Mouse (Mus musculus) intestine, embryonic 14.5 days (tissue): ENCODE results near the gene Inip. TPM values are rescaled to one million over a fixed set of nuclear protein-coding genes. Genes with fewer than 3 reads are reported as not detected.

Source experiments
- ATAC-seq: fragments of 200-750 bp; cut with Nextera tagmentation; replicated peaks from 2 replicates; pipeline ENCODE4 v1.8.0; 2017; ENCODE audit warnings: low read depth, moderate number of reproducible peaks, moderate TSS enrichment, moderate library complexity; ENCODE audit not compliant: low FRiP score, low TSS enrichment
- DNase-seq: peaks from one replicate; pipeline ENCODE4 v3.0.0-alpha.2; 2018; ENCODE audit warnings: low spot score
- H3K27ac ChIP-seq: fragments of 300-500 bp; sonication (generic); 2 replicates; pipeline ENCODE4 v1.5.1; 2014; ENCODE audit warnings: low read depth, mild to moderate bottlenecking, control low read depth
- H3K27me3 ChIP-seq: fragments of 300-500 bp; sonication (generic); replicated peaks from 2 replicates; pipeline ENCODE4 v1.6.1; 2014; ENCODE audit warnings: low read length, control low read depth; ENCODE audit not compliant: control insufficient read depth, insufficient read depth
- H3K36me3 ChIP-seq: fragments of 300-500 bp; sonication (generic); 2 replicates; pipeline ENCODE4 v1.6.1; 2014; ENCODE audit warnings: low read length, control low read depth; ENCODE audit not compliant: control insufficient read depth, insufficient read depth
- H3K4me1 ChIP-seq: fragments of 300-500 bp; sonication (generic); replicated peaks from 2 replicates; pipeline ENCODE4 v1.6.1; 2014; ENCODE audit warnings: low read length, control low read depth, mixed read lengths; ENCODE audit not compliant: control insufficient read depth, insufficient read depth
- H3K4me2 ChIP-seq: fragments of 300-500 bp; sonication (generic); 2 replicates; pipeline ENCODE4 v1.6.1; 2014; ENCODE audit warnings: low read length
- H3K4me3 ChIP-seq: fragments of 300-500 bp; sonication (generic); 2 replicates; pipeline ENCODE4 v1.5.1; 2014; ENCODE audit warnings: low read depth, low read length, control low read depth, mixed read lengths
- H3K9ac ChIP-seq: fragments of 300-500 bp; sonication (generic); 2 replicates; pipeline ENCODE4 v1.6.1; 2014; ENCODE audit warnings: mild to moderate bottlenecking, low read length
- H3K9me3 ChIP-seq: fragments of 300-500 bp; sonication (generic); 2 replicates; pipeline ENCODE4 v1.6.1; 2016; ENCODE audit warnings: low read length, control low read depth; ENCODE audit not compliant: control insufficient read depth
- WGBS: fragments of 180-500 bp; shearing (Covaris S2); extraction: QIAGEN DNeasy Blood & Tissue Kit; methylation state at CpG from one replicate; pipeline ENCODE4 v1.1.7; 2014; 5-methylcytosine and 5-hydroxymethylcytosine counted together
- polyA plus RNA-seq: library from polyadenylated mRNA; unstranded; fragments of >200 nt; fragmentation: Nextera tagmentation; extraction: Ambion mirVana; gene quantifications from 2 replicates; pipeline ENCODE4 v1.2.1, GENCODE M21; 2014

Inip gene
- polyA plus RNA-seq, 1 experiment from 2014 or later, result 55.1 TPM

- Histone ChIP-seq H3K4me3 (peak overlapping the region; percentile 87), H3K27ac (peak overlapping the region; percentile 38; the same call in 1 of the 2 replicates), H3K9me3 (no peaks in the 10 kb centered on the region), H3K4me1 (peaks cover 8% of the 10 kb centered on the region; the same call in 1 of the 2 replicates), H3K36me3 (no peaks in the 10 kb centered on the region), H3K27me3 (no peaks in the 10 kb centered on the region), H3K9ac (peak overlapping the region; percentile 72), H3K4me2 (peak overlapping the region; percentile 97)
- peak; percentile 76 for DNase-seq
- peak; percentile 75 for ATAC-seq
- WGBS, result under 1% methylated on average over 49 of the region's 58 CpGs
Observed at GRCm38 (mm10) chr4:59805968-59806878, 4.8 kb upstream of the Inip start.

DNA sequence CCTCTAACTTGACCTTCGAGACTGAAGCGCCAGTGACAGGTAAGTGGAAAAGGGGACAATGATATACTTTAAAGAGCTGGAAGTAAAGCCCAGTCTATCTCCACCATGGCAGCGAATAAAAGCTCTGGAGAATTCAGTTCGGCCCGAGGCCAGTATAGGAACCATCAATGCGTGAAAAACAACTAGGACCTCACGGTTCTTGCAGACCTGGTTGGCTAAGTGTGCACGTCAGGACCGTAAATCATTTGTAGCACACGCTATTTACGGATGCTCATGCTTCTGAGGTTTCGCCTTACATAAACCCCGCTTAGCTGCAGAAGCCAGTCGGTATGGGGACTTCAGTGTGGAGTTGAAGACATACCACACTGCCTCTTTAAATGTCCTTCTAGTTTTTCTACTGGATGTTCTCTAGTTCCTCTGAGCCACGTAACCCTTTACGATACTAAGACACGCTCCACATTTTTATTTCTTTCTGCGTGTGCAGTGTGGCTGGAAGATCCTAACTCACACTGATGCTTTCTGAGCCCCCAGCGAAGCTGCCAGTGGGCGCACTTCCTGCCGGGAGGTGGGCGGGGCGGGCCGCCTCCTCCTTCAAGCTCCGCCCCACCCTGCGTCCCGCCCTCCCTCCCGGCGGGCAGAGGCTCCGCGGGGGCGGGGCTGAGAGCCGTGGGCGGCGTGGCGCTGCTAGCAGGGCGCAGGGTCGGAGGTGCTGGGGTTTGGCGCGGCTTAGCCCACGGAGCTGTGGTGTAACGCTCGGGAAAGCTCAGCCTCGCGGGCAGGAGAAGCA lies 4.0 kb upstream of the Inip start, which contains the start of gene Snx30:
Snx30 (plus strand) TSS at position 660 of the 787 bp plus-strand sequence.
- no peaks in the 10 kb centered on the region for H3K9me3 ChIP-seq
- peaks cover 8% of the 10 kb centered on the region; the same call in 1 of the 2 replicates for H3K4me1 ChIP-seq
- H3K27me3 ChIP-seq, result no peaks in the 10 kb centered on the region
- WGBS, result 3% methylated on average over 45 of the region's 45 CpGs
- peak within 1 kb of the TSS; percentile 87 for H3K4me3 ChIP-seq
- peak within 1 kb of the TSS; percentile 72 for H3K9ac ChIP-seq
- H3K36me3 ChIP-seq, result no peaks in the 10 kb centered on the region
- peak within 1 kb of the TSS; percentile 38; the same call in 1 of the 2 replicates for H3K27ac ChIP-seq
- peak; percentile 94 for ATAC-seq
- H3K4me2 ChIP-seq, result peak within 1 kb of the TSS; percentile 97
- DNase-seq, result peak; percentile 90

DNA sequence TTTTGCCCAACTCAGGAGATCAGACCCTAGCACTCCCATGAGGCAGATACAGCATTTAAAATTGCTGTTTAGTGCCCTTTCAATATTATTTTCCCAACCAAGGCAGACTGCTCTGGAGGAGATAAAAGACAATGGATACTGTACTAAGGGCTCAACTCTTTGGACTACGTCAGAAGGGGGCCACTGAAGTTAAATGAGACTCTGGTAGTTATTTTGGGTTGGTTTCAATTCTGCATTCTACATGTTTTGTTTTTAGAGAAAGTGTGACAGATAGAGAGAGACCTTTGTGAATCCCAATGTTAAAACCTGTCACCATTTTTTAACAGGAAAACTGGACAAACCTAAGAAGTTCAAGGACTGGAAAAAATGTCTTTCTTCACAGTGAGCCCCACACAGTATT lies 3.4 kb upstream of the Inip start:
- no peak overlapping the region for H3K9ac ChIP-seq
- H3K27me3 ChIP-seq, result no peaks in the 10 kb centered on the region
- no peak for ATAC-seq
- peak overlapping the region; percentile 97 for H3K4me2 ChIP-seq
- peaks cover 8% of the 10 kb centered on the region; the same call in 1 of the 2 replicates for H3K4me1 ChIP-seq
- no peaks in the 10 kb centered on the region for H3K36me3 ChIP-seq
- no peaks in the 10 kb centered on the region for H3K9me3 ChIP-seq
- no peak overlapping the region for H3K27ac ChIP-seq
- peak overlapping the region; percentile 87; the same call in 1 of the 2 replicates for H3K4me3 ChIP-seq
- WGBS, result 81% methylated on average over 1 of the region's 1 CpGs
- DNase-seq, result no peak

DNA sequence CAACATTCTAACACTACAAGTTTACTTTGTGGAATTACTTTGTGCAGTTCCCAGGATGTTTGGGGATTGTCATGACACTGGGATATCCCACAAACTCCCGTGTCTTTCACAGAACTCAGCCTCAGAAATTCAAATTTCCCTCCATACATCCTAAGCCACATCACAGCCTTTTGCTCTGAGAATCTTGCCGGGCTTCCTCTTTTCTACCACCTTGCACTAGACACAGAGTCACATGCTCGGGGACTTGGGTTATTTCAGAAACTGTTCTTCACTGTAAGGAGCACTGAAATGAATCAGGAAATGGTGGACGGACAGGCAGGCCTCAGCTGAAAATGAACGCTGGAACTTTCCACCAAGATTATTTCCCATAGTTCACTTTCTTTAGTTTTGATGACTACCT lies 2.0 kb upstream of the Inip start:
- no peak for DNase-seq
- Histone ChIP-seq H3K9me3 (no peaks in the 10 kb centered on the region), H3K9ac (no peak overlapping the region), H3K36me3 (no peaks in the 10 kb centered on the region), H3K4me2 (no peak overlapping the region), H3K27me3 (no peaks in the 10 kb centered on the region), H3K4me3 (no peak overlapping the region), H3K27ac (no peak overlapping the region), H3K4me1 (peaks cover 8% of the 10 kb centered on the region; the same call in 1 of the 2 replicates)
- no peak for ATAC-seq
- WGBS, result 81% methylated on average over 5 of the region's 5 CpGs

GRCm38 (mm10) chr4:59802792-59803191 lies 1.4 kb upstream of the Inip start:
- H3K4me3 ChIP-seq, result no peak overlapping the region
- no peaks in the 10 kb centered on the region for H3K36me3 ChIP-seq
- H3K4me1 ChIP-seq, result peaks cover 8% of the 10 kb centered on the region; the same call in 1 of the 2 replicates
- H3K27ac ChIP-seq, result no peak overlapping the region
- no peaks in the 10 kb centered on the region for H3K27me3 ChIP-seq
- H3K9ac ChIP-seq, result no peak overlapping the region
- 55% methylated on average over 4 of the region's 4 CpGs for WGBS
- H3K4me2 ChIP-seq, result no peak overlapping the region
- ATAC-seq, result no peak
- no peaks in the 10 kb centered on the region for H3K9me3 ChIP-seq
- no peak for DNase-seq

DNA sequence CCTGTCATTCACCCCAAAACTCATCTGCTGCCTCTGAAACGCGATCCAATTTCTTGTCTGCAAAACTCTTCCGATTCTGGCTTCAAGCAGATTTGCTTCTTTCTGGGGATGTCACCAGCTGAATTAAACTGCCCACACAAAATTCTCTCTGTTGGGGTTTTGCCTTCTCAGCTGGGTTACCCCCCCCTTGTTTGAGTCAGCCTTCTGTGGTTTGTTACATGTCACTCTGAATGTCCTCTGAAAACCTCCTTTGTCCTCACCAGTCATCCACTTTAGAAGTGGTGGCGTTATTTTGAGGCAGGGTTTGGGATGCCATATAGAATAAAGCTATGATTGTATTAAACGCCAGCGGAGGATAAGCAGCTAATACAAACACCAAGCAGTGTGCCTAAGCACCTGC lies 718 bp upstream of the Inip start:
- H3K27ac ChIP-seq, result no peak overlapping the region
- no peaks in the 10 kb centered on the region for H3K27me3 ChIP-seq
- H3K9me3 ChIP-seq, result no peaks in the 10 kb centered on the region
- H3K36me3 ChIP-seq, result no peaks in the 10 kb centered on the region
- WGBS, result 77% methylated on average over 6 of the region's 6 CpGs
- H3K4me2 ChIP-seq, result no peak overlapping the region
- H3K4me1 ChIP-seq, result peaks cover 8% of the 10 kb centered on the region; the same call in 1 of the 2 replicates
- no peak overlapping the region for H3K9ac ChIP-seq
- no peak overlapping the region for H3K4me3 ChIP-seq
- DNase-seq, result no peak
- ATAC-seq, result no peak

DNA sequence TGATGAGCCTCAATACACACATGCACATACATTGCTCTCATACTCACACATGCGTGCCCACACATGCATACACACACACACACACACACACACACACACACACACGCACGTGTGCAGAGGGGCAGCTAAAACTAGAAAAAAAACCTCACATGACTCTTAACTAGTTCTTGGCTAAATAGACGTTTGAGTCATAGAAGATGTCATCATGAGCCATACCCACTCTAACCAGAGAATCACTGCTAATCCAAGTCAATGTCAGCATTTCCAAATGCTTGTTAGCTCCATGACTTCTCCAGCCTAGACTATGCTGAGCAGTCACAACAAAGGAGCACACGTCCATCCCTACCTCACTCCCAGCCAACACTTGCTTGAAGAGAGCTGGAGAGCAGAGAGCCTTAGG lies 1.2 kb downstream of the Inip start:
- WGBS, result 79% methylated on average over 5 of the region's 5 CpGs
- Histone ChIP-seq H3K36me3 (no peaks in the 10 kb centered on the region), H3K4me1 (0 out of 2 replicates have a peak, but pooled peaks cover 2% of the 10 kb centered on the region), H3K9me3 (no peaks in the 10 kb centered on the region), H3K9ac (no peak overlapping the region), H3K4me3 (no peak overlapping the region), H3K4me2 (no peak overlapping the region), H3K27ac (no peak overlapping the region), H3K27me3 (no peaks in the 10 kb centered on the region)
- ATAC-seq (no peak), DNase-seq (no peak)

- Histone ChIP-seq H3K4me3 (no peak overlapping the region), H3K9ac (no peak overlapping the region), H3K36me3 (no peaks in the 10 kb centered on the region), H3K27ac (no peak overlapping the region), H3K9me3 (no peaks in the 10 kb centered on the region), H3K4me1 (no peaks in the 10 kb centered on the region), H3K27me3 (no peaks in the 10 kb centered on the region), H3K4me2 (no peak overlapping the region)
- 71% methylated on average over 2 of the region's 2 CpGs for WGBS
- no peak for ATAC-seq
- no peak for DNase-seq
Observed at GRCm38 (mm10) chr4:59795788-59796455, 5.5 kb downstream of the Inip start.
